Mouse (Mus musculus) midbrain, postnatal 0 days (tissue): Measurements from ENCODE around the gene Trim46. TPM values are rescaled to one million over a fixed set of nuclear protein-coding genes. Genes with fewer than 3 reads are reported as not detected.
"Not testable (repeated sequence)": the region's sequence is repeated elsewhere in the genome, so short reads cannot be mapped to it uniquely, and the experiment has no call there.

Source experiments
- ATAC-seq: fragments of 200-750 bp; cut with Nextera tagmentation; 2 replicates; pipeline ENCODE4 v1.8.0; 2017; ENCODE audit warnings: moderate number of reproducible peaks, mild to moderate bottlenecking, moderate TSS enrichment, moderate library complexity; ENCODE audit not compliant: low FRiP score
- DNase-seq: peaks from one replicate; pipeline ENCODE4 v3.0.0-alpha.2; 2015; ENCODE audit warnings: low spot score
- H3K27ac ChIP-seq: fragments of 300-500 bp; sonication (generic); 2 replicates; pipeline ENCODE4 v1.5.1; 2014; ENCODE audit warnings: low read depth, mild to moderate bottlenecking, low read length, mixed read lengths
- H3K27me3 ChIP-seq: fragments of 300-500 bp; sonication (generic); 2 replicates; pipeline ENCODE4 v1.6.1; 2014; ENCODE audit warnings: low read length, control low read depth, mixed read lengths; ENCODE audit not compliant: insufficient read depth
- H3K36me3 ChIP-seq: fragments of 300-500 bp; sonication (generic); 2 replicates; pipeline ENCODE4 v1.6.1; 2014; ENCODE audit warnings: low read length, control low read depth, mixed read lengths; ENCODE audit not compliant: insufficient read depth
- H3K4me1 ChIP-seq: fragments of 300-500 bp; sonication (generic); 2 replicates; pipeline ENCODE4 v1.6.1; 2014; ENCODE audit warnings: mild to moderate bottlenecking, control low read depth, antibody characterized with exemption, low read length, mixed read lengths; ENCODE audit not compliant: insufficient read depth
- H3K4me2 ChIP-seq: fragments of 300-500 bp; sonication (generic); 2 replicates; pipeline ENCODE4 v1.6.1; 2014; ENCODE audit warnings: low read depth, mild to moderate bottlenecking, low read length, mixed read lengths; ENCODE audit not compliant: poor library complexity, severe bottlenecking
- H3K4me3 ChIP-seq: fragments of 300-500 bp; sonication (generic); 2 replicates; pipeline ENCODE4 v1.5.1; 2014; ENCODE audit warnings: low read depth, mild to moderate bottlenecking, low read length, moderate library complexity
- H3K9ac ChIP-seq: fragments of 300-500 bp; sonication (generic); replicated peaks from 2 replicates; pipeline ENCODE4 v1.6.1; 2014; ENCODE audit warnings: mild to moderate bottlenecking, low read length, moderate library complexity, mixed read lengths; ENCODE audit not compliant: poor library complexity, severe bottlenecking
- H3K9me3 ChIP-seq: fragments of 300-500 bp; sonication (generic); 2 replicates; pipeline ENCODE4 v1.6.1; 2016; ENCODE audit warnings: low read length, control low read depth
- CTCF ChIP-seq: IDR thresholded peaks from 2 replicates; pipeline ENCODE4 v1.5.1; 2016; ENCODE audit warnings: antibody characterized with exemption, mild to moderate bottlenecking
- WGBS: fragments of 180-500 bp; shearing (Covaris S2); extraction: QIAGEN DNeasy Blood & Tissue Kit; methylation state at CpG from one replicate; pipeline ENCODE4 v1.1.7; 2014; 5-methylcytosine and 5-hydroxymethylcytosine counted together
- polyA plus RNA-seq: library from polyadenylated mRNA; unstranded; fragments of >200 nt; fragmentation: Nextera tagmentation; extraction: Ambion mirVana; gene quantifications from 2 replicates; pipeline ENCODE4 v1.2.1, GENCODE M21; 2015
- total RNA-seq: library from RNA; depleted of rRNA; stranded (reverse); fragments of >200 nt; gene quantifications from 2 replicates; pipeline ENCODE4 v1.2.3, GENCODE M21; 2014

Gene Trim46
- total and polyA plus RNA-seq, 2 experiments from 2014 or later = 69.1 to 124 TPM

DNA sequence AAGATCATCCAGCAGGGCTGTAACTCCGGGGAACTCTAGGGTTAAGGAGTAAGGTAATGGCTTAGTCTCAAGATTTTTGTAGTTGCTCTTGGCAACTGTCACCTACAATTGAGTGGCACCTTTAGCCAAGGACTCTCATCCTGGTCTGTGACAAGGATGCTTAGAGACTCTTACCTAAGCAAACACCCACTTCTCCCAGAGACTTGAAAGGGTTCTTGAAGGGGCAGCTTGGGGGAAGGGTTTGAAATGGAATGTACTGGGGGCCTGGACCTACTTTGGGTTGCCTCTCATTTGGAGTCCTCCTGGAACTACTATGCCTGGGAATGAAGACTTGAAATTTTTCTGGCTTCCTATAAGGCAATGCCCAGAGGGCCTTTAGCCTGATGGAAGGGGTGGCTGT lies 27.8 kb downstream of the Trim46 start:
- Histone ChIP-seq H3K4me1 (peaks cover 6% of the 10 kb centered on the region; the same call in 1 of the 2 replicates), H3K4me2 (no peak overlapping the region), H3K36me3 (no peaks in the 10 kb centered on the region), H3K27me3 (no peaks in the 10 kb centered on the region), H3K27ac (no peak overlapping the region), H3K9ac (no peak overlapping the region), H3K4me3 (no peak overlapping the region), H3K9me3 (no peaks in the 10 kb centered on the region)
- 63% methylated on average over 1 of the region's 1 CpGs for WGBS
- ATAC-seq = no peak
- TF ChIP-seq CTCF = no peak
- no peak for DNase-seq

DNA sequence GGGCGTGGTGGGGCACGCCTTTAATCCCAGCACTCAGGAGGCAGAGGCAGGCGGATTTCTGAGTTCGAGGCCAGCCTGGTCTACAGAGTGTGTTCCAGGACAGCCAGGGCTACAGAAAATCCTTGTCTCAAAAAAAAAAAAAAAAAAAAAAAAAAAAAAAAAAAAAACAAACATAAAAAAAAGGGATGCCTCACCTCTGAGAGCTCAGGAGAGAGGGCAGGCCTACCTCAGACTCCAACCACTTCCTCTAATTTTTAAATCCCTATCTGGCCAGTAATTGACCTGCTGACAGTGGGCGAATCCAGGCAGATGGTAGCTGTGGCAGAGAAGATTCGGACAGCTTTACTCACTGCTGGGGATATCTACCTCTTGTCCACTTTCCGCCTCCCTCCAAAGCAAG lies 29.7 kb downstream of the Trim46 start:
- not testable (repeated sequence) for ATAC-seq, H3K4me2 ChIP-seq, H3K36me3 ChIP-seq, H3K4me3 ChIP-seq, H3K9me3 ChIP-seq, H3K4me1 ChIP-seq, H3K27ac ChIP-seq, H3K9ac ChIP-seq, H3K27me3 ChIP-seq, DNase-seq
- 64% methylated on average over 7 of the region's 7 CpGs for WGBS

DNA sequence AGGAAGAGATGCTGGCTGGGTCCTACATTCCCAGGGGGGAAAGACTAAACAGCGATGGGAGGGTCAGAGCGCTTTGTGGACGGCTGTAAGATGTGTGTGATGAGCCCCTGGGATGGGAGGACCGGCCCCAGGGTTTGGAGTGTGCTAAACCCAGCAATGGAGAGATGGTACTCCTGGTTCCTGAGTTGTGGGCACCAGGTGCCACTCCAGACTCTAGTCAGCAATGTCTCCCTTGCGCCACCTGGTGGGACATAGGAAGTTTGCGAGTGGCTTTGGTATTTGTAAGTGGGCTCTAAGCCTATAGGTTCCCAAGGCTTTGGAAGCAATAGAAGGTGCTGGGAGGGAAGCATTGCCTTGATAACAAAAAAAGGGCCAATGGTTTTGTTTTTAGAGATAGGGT lies 30.3 kb downstream of the Trim46 start:
- peak overlapping the region; percentile 93 for H3K27ac ChIP-seq
- peak; percentile 95 for TF ChIP-seq CTCF
- peak overlapping the region; percentile 84 for H3K4me2 ChIP-seq
- peaks cover 4% of the 10 kb centered on the region; the same call in 1 of the 2 replicates for H3K36me3 ChIP-seq
- H3K9ac ChIP-seq = 0 out of 2 replicates have a peak overlapping the region, but pooled peaks have one; percentile 66
- peak overlapping the region; percentile 56 for H3K4me3 ChIP-seq
- no peaks in the 10 kb centered on the region for H3K9me3 ChIP-seq
- no peaks in the 10 kb centered on the region for H3K27me3 ChIP-seq
- WGBS = 0% methylated on average over 6 of the region's 6 CpGs
- H3K4me1 ChIP-seq = peaks cover 9% of the 10 kb centered on the region; the same call in 1 of the 2 replicates
- ATAC-seq (peak; percentile 50), DNase-seq (peak; percentile 96)

DNA sequence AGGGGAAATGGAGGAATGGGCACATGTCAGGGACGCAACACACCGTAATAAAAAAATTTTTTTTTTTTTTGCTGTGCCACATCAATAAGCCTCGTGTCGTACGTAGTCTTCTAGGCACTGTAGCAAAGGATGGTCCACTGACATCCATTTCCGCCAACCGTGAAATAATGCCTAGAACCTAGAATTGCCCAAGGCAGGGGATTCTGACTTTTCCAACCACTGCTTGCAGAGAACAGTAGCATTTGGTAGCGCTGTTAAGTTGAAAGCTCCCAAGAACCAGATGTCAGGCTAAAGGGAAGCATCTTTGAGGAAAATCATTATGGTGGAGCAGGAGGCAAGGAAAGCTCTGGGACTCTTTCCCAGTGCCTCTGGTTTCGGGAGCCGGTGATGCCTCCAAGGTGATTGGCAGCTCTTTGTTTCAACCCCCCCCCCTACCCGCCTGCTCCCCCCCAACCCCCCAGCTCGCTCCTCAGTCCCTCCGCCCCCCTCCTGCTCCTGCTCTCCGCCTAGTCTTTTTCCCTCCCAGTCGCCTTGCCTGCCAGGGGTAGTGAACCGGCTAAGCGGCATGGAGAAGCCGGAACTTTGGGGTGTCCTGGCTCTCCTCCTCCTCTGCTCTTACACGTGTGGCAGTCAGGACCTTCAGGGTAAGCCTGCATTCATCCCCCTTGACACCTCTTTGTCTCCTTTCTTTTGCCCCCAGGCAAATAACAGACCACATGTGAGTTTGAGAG lies 31.3 kb downstream of the Trim46 start, which contains the start of gene Thbs3:
TSS of gene Thbs3 (plus strand) at position 500 of the 731 bp plus-strand sequence.
- Histone ChIP-seq H3K4me2 (peak within 1 kb of the TSS; percentile 84), H3K36me3 (peaks cover 11% of the 10 kb centered on the region; the same call in 1 of the 2 replicates), H3K9ac (peak within 1 kb of the TSS; percentile 66), H3K27ac (peak within 1 kb of the TSS; percentile 93), H3K4me3 (peak within 1 kb of the TSS; percentile 56), H3K27me3 (no peaks in the 10 kb centered on the region), H3K4me1 (peaks cover 9% of the 10 kb centered on the region; the same call in 1 of the 2 replicates), H3K9me3 (no peaks in the 10 kb centered on the region)
- TF ChIP-seq CTCF = no peak
- DNase-seq = peak; percentile 59
- ATAC-seq = no peak
- WGBS = under 1% methylated on average over 19 of the region's 19 CpGs

DNA sequence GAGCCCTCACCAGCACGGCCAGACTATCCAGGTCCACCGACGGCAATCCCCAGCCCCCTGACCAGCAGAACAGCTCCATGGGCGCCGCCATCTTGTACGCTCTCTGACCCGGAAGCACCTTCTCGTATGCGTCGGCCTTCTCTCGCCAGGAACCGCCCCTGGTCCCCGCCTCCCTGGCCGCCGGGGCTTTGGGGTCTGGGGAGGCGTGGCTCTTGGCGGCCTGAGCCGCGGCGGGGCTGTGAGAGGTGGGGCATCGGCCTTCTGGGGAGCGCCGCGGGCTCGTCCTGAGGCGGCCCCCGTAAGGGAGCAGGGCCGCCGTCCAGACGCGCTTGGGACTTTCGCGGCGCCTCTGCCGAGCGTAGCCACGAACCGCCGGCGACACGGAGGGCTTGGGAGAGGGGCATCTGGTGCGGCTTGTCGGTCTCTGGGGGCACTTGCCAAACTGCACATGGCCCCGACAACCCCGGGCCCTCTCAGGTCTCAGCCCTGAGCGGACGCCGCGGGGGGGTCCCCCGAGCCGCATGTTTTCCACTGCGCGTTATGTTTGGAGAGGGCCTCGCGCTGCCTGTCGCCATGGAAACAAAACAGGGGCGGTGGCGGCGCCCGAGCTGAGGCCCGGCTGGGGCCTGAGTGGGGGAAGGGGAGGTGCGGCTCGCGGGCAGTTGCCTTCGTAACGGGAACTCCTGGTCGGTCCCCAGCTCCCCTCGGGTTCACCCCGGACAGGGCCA lies 32.1 kb downstream of the Trim46 start:
- Histone ChIP-seq H3K9ac (peak overlapping the region; percentile 66), H3K4me1 (peaks cover 9% of the 10 kb centered on the region; the same call in 1 of the 2 replicates), H3K36me3 (peaks cover 14% of the 10 kb centered on the region), H3K4me3 (peak overlapping the region; percentile 56), H3K9me3 (no peaks in the 10 kb centered on the region), H3K4me2 (peak overlapping the region; percentile 84), H3K27ac (peak overlapping the region; percentile 93), H3K27me3 (no peaks in the 10 kb centered on the region)
- ATAC-seq (peak; percentile 89), DNase-seq (peak; percentile 97)
- TF ChIP-seq CTCF = no peak
- WGBS = under 1% methylated on average over 63 of the region's 69 CpGs

DNA sequence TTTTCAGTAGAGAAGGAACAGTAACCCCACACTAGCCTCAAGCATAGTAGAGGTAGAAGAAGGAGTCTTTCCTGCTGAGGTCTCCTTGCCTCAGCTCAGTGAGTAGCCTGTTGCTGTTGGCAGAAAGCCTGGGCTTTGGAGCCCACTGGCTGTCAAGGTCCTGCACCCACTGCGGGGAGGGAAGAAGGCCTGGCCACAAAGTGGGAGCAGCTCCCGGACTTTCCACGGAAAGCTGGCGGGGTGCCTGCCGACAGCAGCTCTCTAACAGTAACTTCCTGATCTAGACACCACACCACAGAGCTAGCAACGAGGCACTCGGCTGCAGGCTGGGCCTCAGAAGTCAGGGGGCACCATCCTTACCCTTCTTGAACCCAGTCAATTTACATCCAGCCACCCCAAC lies 35.4 kb downstream of the Trim46 start:
- H3K4me3 ChIP-seq = no peak overlapping the region
- no peak overlapping the region for H3K4me2 ChIP-seq
- TF ChIP-seq CTCF = no peak
- no peak overlapping the region for H3K27ac ChIP-seq
- no peaks in the 10 kb centered on the region for H3K27me3 ChIP-seq
- WGBS = 67% methylated on average over 7 of the region's 7 CpGs
- ATAC-seq (no peak), DNase-seq (no peak)
- peaks cover 8% of the 10 kb centered on the region; the same call in 1 of the 2 replicates for H3K4me1 ChIP-seq
- no peak overlapping the region for H3K9ac ChIP-seq
- no peaks in the 10 kb centered on the region for H3K9me3 ChIP-seq
- peaks cover 45% of the 10 kb centered on the region for H3K36me3 ChIP-seq
